Mouse (Mus musculus) stomach, embryonic 15.5 days (tissue): ENCODE measurements around the gene Slc31a2. TPM values are rescaled to one million over a fixed set of nuclear protein-coding genes. Genes with fewer than 3 reads are reported as not detected.
A peak's percentile ranks its signal among the peaks of the same experiment; 100 is the strongest.

Source experiments
- ATAC-seq: fragments of 200-750 bp; cut with Nextera tagmentation; 2 replicates; pipeline ENCODE4 v1.8.0; 2017; ENCODE audit warnings: low read depth, moderate number of reproducible peaks, moderate TSS enrichment; ENCODE audit not compliant: insufficient read depth, low FRiP score
- H3K27ac ChIP-seq: fragments of 300-500 bp; sonication (generic); 2 replicates; pipeline ENCODE4 v1.5.1; 2015; ENCODE audit warnings: mild to moderate bottlenecking, inconsistent platforms
- H3K27me3 ChIP-seq: fragments of 300-500 bp; sonication (generic); replicated peaks from 2 replicates; pipeline ENCODE4 v1.6.1; 2015; ENCODE audit warnings: inconsistent platforms
- H3K36me3 ChIP-seq: fragments of 300-500 bp; sonication (generic); 2 replicates; pipeline ENCODE4 v1.6.1; 2015; ENCODE audit warnings: inconsistent platforms
- H3K4me1 ChIP-seq: fragments of 300-500 bp; sonication (generic); 2 replicates; pipeline ENCODE4 v1.6.1; 2015; ENCODE audit warnings: inconsistent platforms
- H3K4me2 ChIP-seq: fragments of 300-500 bp; sonication (generic); 2 replicates; pipeline ENCODE4 v1.6.1; 2015; ENCODE audit warnings: mild to moderate bottlenecking, inconsistent platforms
- H3K4me3 ChIP-seq: fragments of 300-500 bp; sonication (generic); replicated peaks from 2 replicates; pipeline ENCODE4 v1.5.1; 2015; ENCODE audit warnings: inconsistent platforms
- H3K9ac ChIP-seq: fragments of 300-500 bp; sonication (generic); 2 replicates; pipeline ENCODE4 v1.6.1; 2015; ENCODE audit warnings: inconsistent platforms
- H3K9me3 ChIP-seq: fragments of 300-500 bp; sonication (generic); 2 replicates; pipeline ENCODE4 v1.6.1; 2016; ENCODE audit warnings: inconsistent platforms
- WGBS: fragments of 180-500 bp; shearing (Covaris S2); methylation state at CpG from one replicate; pipeline ENCODE4 v1.1.7; 2015; 5-methylcytosine and 5-hydroxymethylcytosine counted together
- polyA plus RNA-seq: library from polyadenylated mRNA; unstranded; fragments of >200 nt; fragmentation: Nextera tagmentation; extraction: Ambion mirVana; gene quantifications from 2 replicates; pipeline ENCODE4 v1.2.1, GENCODE M21; 2015

The Slc31a2 gene
- polyA plus RNA-seq, 1 experiment from 2014 or later: 21.4 TPM

GRCm38 (mm10) chr4:62302795-62303194 is 40.4 kb downstream of the Slc31a2 start:
- no peak overlapping the region for H3K4me2 ChIP-seq
- H3K9me3 ChIP-seq: no peaks in the 10 kb centered on the region
- 44% methylated on average over 2 of the region's 2 CpGs for WGBS
- no peak overlapping the region for H3K4me3 ChIP-seq
- H3K4me1 ChIP-seq: no peaks in the 10 kb centered on the region
- H3K36me3 ChIP-seq: peaks cover 52% of the 10 kb centered on the region
- H3K27ac ChIP-seq: no peak overlapping the region
- H3K9ac ChIP-seq: no peak overlapping the region
- no peak for ATAC-seq
- no peaks in the 10 kb centered on the region for H3K27me3 ChIP-seq

- H3K9me3 ChIP-seq: no peaks in the 10 kb centered on the region
- H3K4me3 ChIP-seq: no peak overlapping the region
- H3K36me3 ChIP-seq: peaks cover 50% of the 10 kb centered on the region
- no peaks in the 10 kb centered on the region for H3K4me1 ChIP-seq
- WGBS: 64% methylated on average over 1 of the region's 1 CpGs
- peak; percentile 52; the same call in 1 of the 2 replicates for ATAC-seq
- H3K27ac ChIP-seq: no peak overlapping the region
- no peak overlapping the region for H3K4me2 ChIP-seq
- H3K9ac ChIP-seq: no peak overlapping the region
- H3K27me3 ChIP-seq: no peaks in the 10 kb centered on the region
These were observed 40.9 kb downstream of the Slc31a2 start for GRCm38 (mm10) chr4:62303288-62303687.

- no peaks in the 10 kb centered on the region for H3K4me1 ChIP-seq
- no peak overlapping the region for H3K4me3 ChIP-seq
- H3K27me3 ChIP-seq: no peaks in the 10 kb centered on the region
- no peak overlapping the region for H3K27ac ChIP-seq
- WGBS: 77% methylated on average over 1 of the region's 1 CpGs
- H3K9me3 ChIP-seq: no peaks in the 10 kb centered on the region
- H3K4me2 ChIP-seq: no peak overlapping the region
- no peak for ATAC-seq
- H3K9ac ChIP-seq: no peak overlapping the region
- peaks cover 37% of the 10 kb centered on the region for H3K36me3 ChIP-seq
These were observed 43.9 kb downstream of the Slc31a2 start for GRCm38 (mm10) chr4:62306301-62306700.

- Histone ChIP-seq H3K9me3 (no peaks in the 10 kb centered on the region), H3K4me3 (no peak overlapping the region), H3K9ac (no peak overlapping the region), H3K4me1 (no peaks in the 10 kb centered on the region), H3K27me3 (no peaks in the 10 kb centered on the region), H3K4me2 (no peak overlapping the region), H3K27ac (no peak overlapping the region), H3K36me3 (peaks cover 39% of the 10 kb centered on the region)
- no peak for ATAC-seq
- 88% methylated on average over 4 of the region's 4 CpGs for WGBS
These were observed 44.5 kb downstream of the Slc31a2 start for GRCm38 (mm10) chr4:62306840-62307239.

- Histone ChIP-seq H3K4me2 (no peak overlapping the region), H3K9me3 (no peaks in the 10 kb centered on the region), H3K4me3 (no peak overlapping the region), H3K27me3 (no peaks in the 10 kb centered on the region), H3K4me1 (no peaks in the 10 kb centered on the region), H3K9ac (no peak overlapping the region), H3K27ac (no peak overlapping the region), H3K36me3 (peaks cover 39% of the 10 kb centered on the region)
- no peak for ATAC-seq
These were observed 46.0 kb downstream of the Slc31a2 start for GRCm38 (mm10) chr4:62308406-62308805.

- Histone ChIP-seq H3K27me3 (no peaks in the 10 kb centered on the region), H3K9me3 (no peaks in the 10 kb centered on the region), H3K27ac (no peak overlapping the region), H3K9ac (no peak overlapping the region), H3K4me3 (no peak overlapping the region), H3K4me1 (no peaks in the 10 kb centered on the region), H3K36me3 (0 out of 2 replicates have a peak, but pooled peaks cover 21% of the 10 kb centered on the region), H3K4me2 (no peak overlapping the region)
- 84% methylated on average over 2 of the region's 2 CpGs for WGBS
- ATAC-seq: no peak
These were observed 50.5 kb downstream of the Slc31a2 start for GRCm38 (mm10) chr4:62312821-62313220.

DNA sequence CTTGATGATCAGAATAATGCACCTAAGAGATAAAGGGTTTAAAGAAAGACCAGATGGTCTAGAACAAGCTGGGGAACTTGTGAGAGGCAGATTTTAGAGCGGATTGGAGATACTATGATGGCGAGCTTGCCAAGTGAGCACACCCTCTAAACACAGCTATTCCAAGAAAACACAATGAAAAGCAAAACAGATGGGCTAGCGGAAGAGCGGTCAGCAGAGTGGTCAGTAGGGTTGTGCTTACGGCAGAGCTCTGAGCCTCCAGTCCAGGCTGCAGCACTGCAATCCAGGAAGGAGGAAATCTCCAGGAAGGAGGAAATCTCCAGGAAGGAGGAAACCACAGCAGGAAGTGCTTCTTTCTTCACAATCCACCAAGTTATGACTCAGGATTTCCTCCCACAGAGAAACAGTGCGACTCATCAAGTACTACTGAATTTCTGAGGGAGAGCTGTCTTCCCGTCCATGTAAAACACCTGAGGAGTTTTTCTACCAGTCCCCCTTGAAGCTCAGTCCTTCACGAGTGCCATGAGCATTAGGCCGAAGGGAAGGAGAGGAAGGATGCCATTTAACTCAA is 51.4 kb downstream of the Slc31a2 start:
- WGBS: 82% methylated on average over 9 of the region's 9 CpGs
- no peak for ATAC-seq
- Histone ChIP-seq H3K4me3 (no peak overlapping the region), H3K4me2 (no peak overlapping the region), H3K9me3 (no peaks in the 10 kb centered on the region), H3K27me3 (no peaks in the 10 kb centered on the region), H3K36me3 (0 out of 2 replicates have a peak, but pooled peaks cover 22% of the 10 kb centered on the region), H3K4me1 (no peaks in the 10 kb centered on the region), H3K9ac (no peak overlapping the region), H3K27ac (no peak overlapping the region)

- Histone ChIP-seq H3K27me3 (no peaks in the 10 kb centered on the region), H3K36me3 (0 out of 2 replicates have a peak, but pooled peaks cover 22% of the 10 kb centered on the region), H3K4me1 (no peaks in the 10 kb centered on the region), H3K27ac (no peak overlapping the region), H3K4me3 (no peak overlapping the region), H3K4me2 (no peak overlapping the region), H3K9me3 (no peaks in the 10 kb centered on the region), H3K9ac (no peak overlapping the region)
- 91% methylated on average over 3 of the region's 3 CpGs for WGBS
- ATAC-seq: no peak
These were observed 52.2 kb downstream of the Slc31a2 start for GRCm38 (mm10) chr4:62314516-62314915.

DNA sequence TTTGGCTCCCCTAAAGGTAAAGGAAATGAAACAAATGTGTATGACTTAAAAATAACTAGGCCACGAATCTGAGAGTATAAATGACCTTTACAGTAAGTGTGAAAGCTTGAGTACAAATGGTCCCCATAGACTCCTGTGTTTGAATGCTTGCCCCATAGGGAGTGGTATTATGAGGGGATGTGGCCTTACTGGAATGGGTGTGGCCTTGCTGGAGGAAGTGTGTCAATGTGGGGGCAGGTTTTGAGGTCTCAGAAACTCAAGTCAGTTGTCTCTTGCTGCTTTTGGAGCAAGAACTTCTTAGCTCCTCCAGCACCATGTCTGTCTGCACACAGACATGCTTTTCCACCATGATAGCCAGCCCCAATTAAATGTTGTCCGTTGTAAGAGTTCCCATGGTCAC is 54.1 kb downstream of the Slc31a2 start:
- no peaks in the 10 kb centered on the region for H3K9me3 ChIP-seq
- ATAC-seq: no peak
- H3K27ac ChIP-seq: no peak overlapping the region
- H3K4me2 ChIP-seq: no peak overlapping the region
- H3K36me3 ChIP-seq: peaks cover 30% of the 10 kb centered on the region; the same call in 1 of the 2 replicates
- H3K4me1 ChIP-seq: no peaks in the 10 kb centered on the region
- no peak overlapping the region for H3K4me3 ChIP-seq
- WGBS: 86% methylated on average over 2 of the region's 2 CpGs
- no peaks in the 10 kb centered on the region for H3K27me3 ChIP-seq
- H3K9ac ChIP-seq: no peak overlapping the region

GRCm38 (mm10) chr4:62318294-62318693 is 55.9 kb downstream of the Slc31a2 start:
- no peak for ATAC-seq
- Histone ChIP-seq H3K4me3 (no peak overlapping the region), H3K27me3 (no peaks in the 10 kb centered on the region), H3K9ac (no peak overlapping the region), H3K9me3 (no peaks in the 10 kb centered on the region), H3K36me3 (peaks cover 28% of the 10 kb centered on the region), H3K4me2 (no peak overlapping the region), H3K27ac (no peak overlapping the region), H3K4me1 (no peaks in the 10 kb centered on the region)
- 65% methylated on average over 1 of the region's 1 CpGs for WGBS

GRCm38 (mm10) chr4:62322684-62323083 is 60.3 kb downstream of the Slc31a2 start:
- no peaks in the 10 kb centered on the region for H3K9me3 ChIP-seq
- no peak overlapping the region for H3K27ac ChIP-seq
- H3K4me3 ChIP-seq: no peak overlapping the region
- H3K9ac ChIP-seq: no peak overlapping the region
- no peaks in the 10 kb centered on the region for H3K27me3 ChIP-seq
- no peak overlapping the region for H3K4me2 ChIP-seq
- H3K36me3 ChIP-seq: peaks cover 39% of the 10 kb centered on the region
- ATAC-seq: no peak
- H3K4me1 ChIP-seq: no peaks in the 10 kb centered on the region
- WGBS: 80% methylated on average over 3 of the region's 3 CpGs

- no peak overlapping the region for H3K9ac ChIP-seq
- no peaks in the 10 kb centered on the region for H3K27me3 ChIP-seq
- H3K27ac ChIP-seq: no peak overlapping the region
- H3K4me1 ChIP-seq: no peaks in the 10 kb centered on the region
- H3K9me3 ChIP-seq: no peaks in the 10 kb centered on the region
- ATAC-seq: no peak
- H3K4me2 ChIP-seq: no peak overlapping the region
- no peak overlapping the region for H3K4me3 ChIP-seq
- peaks cover 40% of the 10 kb centered on the region for H3K36me3 ChIP-seq
These were observed 63.7 kb downstream of the Slc31a2 start for GRCm38 (mm10) chr4:62326111-62326510.
